Mouse (Mus musculus): ENCODE results near the gene Tmem258. TPM values are rescaled to one million over a fixed set of nuclear protein-coding genes. Genes with fewer than 3 reads are reported as not detected.

The Tmem258 gene
- total and polyA plus RNA-seq, 3 experiments, result 337 to 354 TPM; not detected in 1

GRCm38 (mm10) chr19:10231871-10232270 lies 28.1 kb downstream of the Tmem258 start:
- Histone ChIP-seq H3K9ac (ENCODE audit: control insufficient read depth, low read depth, low read length, poor library complexity, severe bottlenecking) (no peak overlapping the region), H3K4me3 (ENCODE audit: control insufficient read depth in 1 of 2, insufficient read depth in 1 of 2, low read depth in 2 of 2, low read length in 2 of 2) (no peak overlapping the region), H3K27me3 (ENCODE audit: control insufficient read depth in 1 of 2, insufficient read depth in 2 of 2, low read length in 2 of 2) (no peaks in the 10 kb centered on the region), H3K9me3 (replicated peaks; ENCODE audit: insufficient read depth, low read length) (no peaks in the 10 kb centered on the region), H3K4me1 (ENCODE audit: control insufficient read depth in 1 of 2, insufficient read depth in 2 of 2, low read length in 2 of 2) (no peaks in the 10 kb centered on the region), H3K36me3 (ENCODE audit: control insufficient read depth in 1 of 2, insufficient read depth in 2 of 2, low read length in 2 of 2) (no peaks in the 10 kb centered on the region), H3K27ac (ENCODE audit: control insufficient read depth, low read depth, low read length) (no peak overlapping the region), H3K79me2 (ENCODE audit: control insufficient read depth, insufficient read depth, low read length, poor library complexity) (no peaks in the 10 kb centered on the region)
- TF ChIP-seq CTCF (IDR thresholded peaks at IDR 0.05 in 2 of 3, conservative IDR thresholded peaks at IDR 0.05 in 1 of 3; ENCODE audit: control insufficient read depth in 1 of 3, insufficient read depth in 1 of 3, low read depth in 2 of 3, low read length in 3 of 3, poor library complexity in 1 of 3, severe bottlenecking in 1 of 3) (no peak), MAZ (IDR thresholded peaks at IDR 0.05; ENCODE audit: low read depth, low read length) (no peak), MAX (IDR thresholded peaks at IDR 0.05; ENCODE audit: low read length) (no peak), MXI1 (IDR thresholded peaks at IDR 0.05; ENCODE audit: low read depth, low read length) (no peak), ZNF384 (IDR thresholded peaks at IDR 0.05; ENCODE audit: low read depth, low read length) (no peak), MYC (IDR thresholded peaks at IDR 0.05; ENCODE audit: low read depth, low read length) (no peak), MEF2A (IDR thresholded peaks at IDR 0.05; ENCODE audit: extremely low read depth, insufficient replicate concordance, low read depth, low read length, poor library complexity, severe bottlenecking) (no peak), GABPA (IDR thresholded peaks at IDR 0.05; ENCODE audit: low read depth, low read length) (no peak), JUND (IDR thresholded peaks at IDR 0.05; ENCODE audit: low read depth, low read length) (no peak), USF2 (IDR thresholded peaks at IDR 0.05; ENCODE audit: borderline replicate concordance in 1 of 2, insufficient read depth in 1 of 2, low read depth in 1 of 2, low read length in 2 of 2) (no peak)
- no peak for DNase-seq (ENCODE audit: low read depth, low spot score)

- no peaks in the 10 kb centered on the region for H3K36me3 ChIP-seq (ENCODE audit: control insufficient read depth in 1 of 2, insufficient read depth in 2 of 2, low read length in 2 of 2)
- H3K79me2 ChIP-seq (ENCODE audit: control insufficient read depth, insufficient read depth, low read length, poor library complexity), result no peaks in the 10 kb centered on the region
- no peak overlapping the region for H3K27ac ChIP-seq (ENCODE audit: control insufficient read depth, low read depth, low read length)
- TF ChIP-seq GABPA (IDR thresholded peaks at IDR 0.05; ENCODE audit: low read depth, low read length) (no peak), NRF1 (IDR thresholded peaks at IDR 0.05; ENCODE audit: insufficient read depth, low read depth, low read length, poor library complexity, severe bottlenecking) (no peak), CHD1 (IDR thresholded peaks at IDR 0.05; ENCODE audit: low read depth, low read length) (no peak), MEF2A (IDR thresholded peaks at IDR 0.05; ENCODE audit: extremely low read depth, insufficient replicate concordance, low read depth, low read length, poor library complexity, severe bottlenecking) (no peak), CTCF (IDR thresholded peaks at IDR 0.05 in 2 of 3, conservative IDR thresholded peaks at IDR 0.05 in 1 of 3; ENCODE audit: control insufficient read depth in 1 of 3, insufficient read depth in 1 of 3, low read depth in 2 of 3, low read length in 3 of 3, poor library complexity in 1 of 3, severe bottlenecking in 1 of 3) (no peak)
- no peak for DNase-seq (ENCODE audit: low read depth, low spot score)
- H3K9me3 ChIP-seq (replicated peaks; ENCODE audit: insufficient read depth, low read length), result no peaks in the 10 kb centered on the region
- no peak overlapping the region for H3K4me3 ChIP-seq (ENCODE audit: control insufficient read depth in 1 of 2, insufficient read depth in 1 of 2, low read depth in 2 of 2, low read length in 2 of 2)
- H3K9ac ChIP-seq (ENCODE audit: control insufficient read depth, low read depth, low read length, poor library complexity, severe bottlenecking), result no peak overlapping the region
- no peaks in the 10 kb centered on the region for H3K27me3 ChIP-seq (ENCODE audit: control insufficient read depth in 1 of 2, insufficient read depth in 2 of 2, low read length in 2 of 2)
- H3K4me1 ChIP-seq (ENCODE audit: control insufficient read depth in 1 of 2, insufficient read depth in 2 of 2, low read length in 2 of 2), result no peaks in the 10 kb centered on the region
Measured at GRCm38 (mm10) chr19:10232327-10233017, 28.7 kb downstream of the Tmem258 start.
